Mouse (Mus musculus) heart, embryonic 12.5 days (tissue): ENCODE results near the gene Nrm. TPM values are rescaled to one million over a fixed set of nuclear protein-coding genes. Genes with fewer than 3 reads are reported as not detected.

Source experiments
- ATAC-seq: fragments of 200-750 bp; cut with Nextera tagmentation; 2 replicates; pipeline ENCODE4 v1.8.0; 2017; ENCODE audit warnings: moderate TSS enrichment, moderate library complexity; ENCODE audit not compliant: insufficient number of reproducible peaks, low FRiP score
- H3K27ac ChIP-seq: fragments of 300-500 bp; sonication (generic); 2 replicates; pipeline ENCODE4 v1.5.1; 2016; ENCODE audit warnings: mild to moderate bottlenecking, moderate library complexity; ENCODE audit not compliant: poor library complexity, severe bottlenecking
- H3K27me3 ChIP-seq: fragments of 300-500 bp; sonication (generic); replicated peaks from 2 replicates; pipeline ENCODE4 v1.6.1; 2016; ENCODE audit warnings: mild to moderate bottlenecking, moderate library complexity
- H3K36me3 ChIP-seq: fragments of 300-500 bp; sonication (generic); 2 replicates; pipeline ENCODE4 v1.6.1; 2016; ENCODE audit warnings: mild to moderate bottlenecking, moderate library complexity
- H3K4me1 ChIP-seq: fragments of 300-500 bp; sonication (generic); replicated peaks from 2 replicates; pipeline ENCODE4 v1.6.1; 2016; ENCODE audit warnings: mild to moderate bottlenecking
- H3K4me2 ChIP-seq: fragments of 300-500 bp; sonication (generic); 2 replicates; pipeline ENCODE4 v1.6.1; 2016; ENCODE audit warnings: mild to moderate bottlenecking, moderate library complexity
- H3K4me3 ChIP-seq: fragments of 300-500 bp; sonication (generic); 2 replicates; pipeline ENCODE4 v1.5.1; 2016; ENCODE audit warnings: mild to moderate bottlenecking
- H3K9ac ChIP-seq: fragments of 300-500 bp; sonication (generic); 2 replicates; pipeline ENCODE4 v1.6.1; 2016; ENCODE audit warnings: mild to moderate bottlenecking, moderate library complexity
- H3K9me3 ChIP-seq: fragments of 300-500 bp; sonication (generic); replicated peaks from 2 replicates; pipeline ENCODE4 v1.6.1; 2016; ENCODE audit warnings: mild to moderate bottlenecking, moderate library complexity
- WGBS: fragments of 180-500 bp; shearing (Covaris S2); methylation state at CpG from one replicate; pipeline ENCODE4 v1.1.7; 2016; 5-methylcytosine and 5-hydroxymethylcytosine counted together
- polyA plus RNA-seq: library from polyadenylated mRNA; unstranded; fragments of >200 nt; fragmentation: Nextera tagmentation; extraction: Ambion mirVana; gene quantifications from 2 replicates; pipeline ENCODE4 v1.2.1, GENCODE M21; 2016

Nrm gene
- polyA plus RNA-seq, 1 experiment from 2014 or later: 50.7 TPM

DNA sequence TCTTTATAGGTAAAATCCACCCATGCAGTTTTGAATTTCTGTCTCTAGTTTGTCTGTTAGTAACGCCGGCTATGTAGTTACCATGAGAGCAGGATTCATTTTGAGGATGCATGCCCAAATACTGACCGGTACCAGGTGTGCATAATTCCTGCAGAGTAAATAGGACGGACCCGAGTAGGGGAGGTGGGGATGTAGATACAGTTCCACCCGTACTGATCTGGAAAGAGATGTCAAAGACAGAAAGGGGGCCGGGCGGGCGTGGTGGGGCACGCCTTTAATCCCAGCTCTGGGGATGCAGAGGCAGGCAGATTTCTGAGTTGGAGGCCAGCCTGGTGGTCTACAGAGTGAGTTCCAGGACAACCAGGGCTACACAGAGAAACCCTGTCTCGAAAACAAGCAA lies 19.1 kb upstream of the Nrm start:
- H3K9ac ChIP-seq: peak overlapping the region; percentile 67
- ATAC-seq: no peak
- H3K27ac ChIP-seq: peak overlapping the region; percentile 78
- 17% methylated on average over 11 of the region's 11 CpGs for WGBS
- peak overlapping the region; percentile 54 for H3K4me3 ChIP-seq
- no peaks in the 10 kb centered on the region for H3K9me3 ChIP-seq
- H3K4me1 ChIP-seq: peaks cover 18% of the 10 kb centered on the region
- peaks cover 30% of the 10 kb centered on the region for H3K36me3 ChIP-seq
- H3K27me3 ChIP-seq: no peaks in the 10 kb centered on the region
- H3K4me2 ChIP-seq: peak overlapping the region; percentile 78

GRCm38 (mm10) chr17:35843514-35843913 lies 17.6 kb upstream of the Nrm start:
- no peak for ATAC-seq
- no peak overlapping the region for H3K4me2 ChIP-seq
- no peak overlapping the region for H3K27ac ChIP-seq
- WGBS: 98% methylated on average over 3 of the region's 3 CpGs
- H3K4me1 ChIP-seq: peaks cover 18% of the 10 kb centered on the region
- no peak overlapping the region for H3K4me3 ChIP-seq
- no peaks in the 10 kb centered on the region for H3K9me3 ChIP-seq
- H3K36me3 ChIP-seq: peaks cover 45% of the 10 kb centered on the region
- no peaks in the 10 kb centered on the region for H3K27me3 ChIP-seq
- H3K9ac ChIP-seq: no peak overlapping the region

DNA sequence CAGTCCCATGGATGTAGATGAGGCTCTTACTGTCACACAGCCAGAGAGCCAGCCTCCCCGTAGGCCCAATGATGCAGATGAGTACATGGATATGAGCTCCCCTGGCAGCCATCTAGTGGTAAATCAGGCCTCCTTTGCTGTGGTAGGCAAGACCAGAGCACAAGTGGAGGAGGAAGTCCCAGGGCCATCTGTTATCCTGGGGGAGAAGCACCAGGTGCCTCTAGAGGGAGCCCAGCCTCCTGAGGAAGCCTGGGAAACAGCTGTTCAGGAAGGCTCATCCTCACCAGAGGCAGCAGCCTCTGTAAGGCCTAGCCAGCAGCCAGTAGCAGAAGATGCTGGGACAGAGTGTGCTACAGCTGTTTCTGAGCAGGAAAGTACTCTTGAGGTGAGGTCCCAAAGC lies 13.0 kb upstream of the Nrm start:
- no peak overlapping the region for H3K9ac ChIP-seq
- no peak for ATAC-seq
- H3K4me2 ChIP-seq: no peak overlapping the region

GRCm38 (mm10) chr17:35850974-35851373 lies 10.1 kb upstream of the Nrm start:
- no peak for ATAC-seq
- no peak overlapping the region for H3K9ac ChIP-seq
- H3K27me3 ChIP-seq: no peaks in the 10 kb centered on the region
- no peak overlapping the region for H3K4me2 ChIP-seq
- no peaks in the 10 kb centered on the region for H3K4me1 ChIP-seq
- no peak overlapping the region for H3K27ac ChIP-seq
- WGBS: 77% methylated on average over 3 of the region's 3 CpGs
- peaks cover 93% of the 10 kb centered on the region for H3K36me3 ChIP-seq
- no peak overlapping the region for H3K4me3 ChIP-seq
- H3K9me3 ChIP-seq: no peaks in the 10 kb centered on the region

More for the DNA sequence above, 13.0 kb upstream of the Nrm start:
- no peak overlapping the region for H3K4me3 ChIP-seq
- H3K27ac ChIP-seq: no peak overlapping the region
- no peaks in the 10 kb centered on the region for H3K27me3 ChIP-seq
- H3K4me1 ChIP-seq: peaks cover 1% of the 10 kb centered on the region; the same call in 1 of the 2 replicates
- 57% methylated on average over 1 of the region's 1 CpGs for WGBS
- H3K36me3 ChIP-seq: peaks cover 88% of the 10 kb centered on the region
- no peaks in the 10 kb centered on the region for H3K9me3 ChIP-seq

DNA sequence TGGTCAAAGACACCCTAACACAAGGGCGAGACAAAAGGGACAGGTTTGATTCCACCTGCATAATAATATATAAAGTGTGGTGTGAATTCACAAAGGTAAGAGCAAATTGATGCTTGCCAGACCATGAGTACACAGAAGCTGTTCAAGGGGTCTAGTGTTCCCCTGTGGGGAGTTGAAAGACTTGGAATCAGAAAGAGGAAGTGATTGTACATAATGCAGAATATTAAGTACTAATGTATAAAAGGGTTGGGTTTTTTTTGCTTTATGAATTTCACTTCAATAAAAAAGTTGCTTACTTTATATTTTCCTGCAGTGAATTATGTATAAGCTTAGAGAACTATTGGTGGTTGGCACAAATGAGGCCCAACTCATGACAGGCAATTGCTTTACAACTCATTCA lies 1.7 kb upstream of the Nrm start:
- Histone ChIP-seq H3K27me3 (no peaks in the 10 kb centered on the region), H3K9me3 (no peaks in the 10 kb centered on the region), H3K4me3 (no peak overlapping the region), H3K9ac (no peak overlapping the region), H3K4me1 (peaks cover 7% of the 10 kb centered on the region), H3K4me2 (no peak overlapping the region), H3K36me3 (peaks cover 31% of the 10 kb centered on the region), H3K27ac (no peak overlapping the region)
- ATAC-seq: no peak
- WGBS: 91% methylated on average over 1 of the region's 1 CpGs

- 38% methylated on average over 2 of the region's 2 CpGs for WGBS
- no peak overlapping the region for H3K27ac ChIP-seq
- no peaks in the 10 kb centered on the region for H3K9me3 ChIP-seq
- peaks cover 12% of the 10 kb centered on the region for H3K4me1 ChIP-seq
- H3K36me3 ChIP-seq: peaks cover 26% of the 10 kb centered on the region
- no peak overlapping the region for H3K4me2 ChIP-seq
- ATAC-seq: no peak
- H3K4me3 ChIP-seq: no peak overlapping the region
- H3K9ac ChIP-seq: no peak overlapping the region
- no peaks in the 10 kb centered on the region for H3K27me3 ChIP-seq
Observed at GRCm38 (mm10) chr17:35859835-35860234, 1.3 kb upstream of the Nrm start.

DNA sequence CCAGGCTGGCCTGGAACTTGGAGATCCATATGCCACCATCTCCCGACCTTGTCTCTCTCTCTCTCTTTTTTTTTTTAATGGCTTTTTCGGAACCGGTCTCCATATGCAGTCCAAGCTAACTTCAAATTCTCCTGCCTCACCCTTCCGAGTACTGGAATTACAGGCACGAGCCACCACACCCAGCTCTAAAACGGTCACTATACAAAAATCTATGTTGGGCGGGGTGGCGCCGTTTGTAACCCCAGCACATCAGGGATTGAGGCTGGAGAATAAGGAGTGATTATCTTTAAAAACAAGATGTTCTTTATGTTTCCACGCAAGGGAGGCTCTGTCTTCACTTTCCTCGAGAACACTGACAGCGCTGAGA lies 304 bp upstream of the Nrm start:
- H3K36me3 ChIP-seq: peaks cover 20% of the 10 kb centered on the region
- H3K4me2 ChIP-seq: peak overlapping the region; percentile 75
- H3K9me3 ChIP-seq: no peaks in the 10 kb centered on the region
- H3K27me3 ChIP-seq: no peaks in the 10 kb centered on the region
- 5% methylated on average over 12 of the region's 12 CpGs for WGBS
- H3K4me3 ChIP-seq: peak overlapping the region; percentile 66
- H3K9ac ChIP-seq: peak overlapping the region; percentile 66
- H3K27ac ChIP-seq: peak overlapping the region; percentile 90
- 0 out of 2 replicates have a peak, but pooled peaks have one; percentile 2 for ATAC-seq
- peaks cover 16% of the 10 kb centered on the region for H3K4me1 ChIP-seq

- Histone ChIP-seq H3K4me3 (peak overlapping the region; percentile 78), H3K4me1 (peaks cover 45% of the 10 kb centered on the region), H3K4me2 (peak overlapping the region; percentile 94), H3K27me3 (no peaks in the 10 kb centered on the region), H3K36me3 (no peaks in the 10 kb centered on the region; the same call in 1 of the 2 replicates), H3K27ac (peak overlapping the region; percentile 96), H3K9ac (peak overlapping the region; percentile 91), H3K9me3 (no peaks in the 10 kb centered on the region)
- ATAC-seq: no peak
- WGBS: 23% methylated on average over 10 of the region's 10 CpGs
Observed at GRCm38 (mm10) chr17:35864832-35865353, 3.8 kb downstream of the Nrm start.

- peak; percentile 75 for ATAC-seq
- peaks cover 49% of the 10 kb centered on the region for H3K4me1 ChIP-seq
- WGBS: under 1% methylated on average over 47 of the region's 48 CpGs
Observed at GRCm38 (mm10) chr17:35865481-35866280, 4.6 kb downstream of the Nrm start, which contains the start of gene Ppp1r18. TSS of gene Ppp1r18 (plus strand) at chr17:35865593.

GRCm38 (mm10) chr17:35866281-35866831 lies 5.2 kb downstream of the Nrm start:
- H3K36me3 ChIP-seq: peaks cover 4% of the 10 kb centered on the region
- under 1% methylated on average over 37 of the region's 38 CpGs for WGBS
- H3K4me2 ChIP-seq: peak overlapping the region; percentile 94
- no peaks in the 10 kb centered on the region for H3K27me3 ChIP-seq
- peak overlapping the region; percentile 78 for H3K4me3 ChIP-seq
- H3K9ac ChIP-seq: peak overlapping the region; percentile 91
- peaks cover 54% of the 10 kb centered on the region for H3K4me1 ChIP-seq
- no peaks in the 10 kb centered on the region; the same call in 1 of the 2 replicates for H3K9me3 ChIP-seq
- peak; percentile 61 for ATAC-seq
- H3K27ac ChIP-seq: peak overlapping the region; percentile 96

More at GRCm38 (mm10) chr17:35865481-35866280, 4.6 kb downstream of the Nrm start, which contains the start of gene Ppp1r18:
- H3K36me3 ChIP-seq: no peaks in the 10 kb centered on the region; the same call in 1 of the 2 replicates
- peak within 1 kb of the TSS; percentile 78 for H3K4me3 ChIP-seq
- H3K27me3 ChIP-seq: no peaks in the 10 kb centered on the region
- H3K9ac ChIP-seq: peak within 1 kb of the TSS; percentile 91
- peak within 1 kb of the TSS; percentile 94 for H3K4me2 ChIP-seq
- H3K27ac ChIP-seq: peak within 1 kb of the TSS; percentile 96
- H3K9me3 ChIP-seq: no peaks in the 10 kb centered on the region
